7 mouse cellular contexts compared by ENCODE assay signal in the genomic region with DNA sequence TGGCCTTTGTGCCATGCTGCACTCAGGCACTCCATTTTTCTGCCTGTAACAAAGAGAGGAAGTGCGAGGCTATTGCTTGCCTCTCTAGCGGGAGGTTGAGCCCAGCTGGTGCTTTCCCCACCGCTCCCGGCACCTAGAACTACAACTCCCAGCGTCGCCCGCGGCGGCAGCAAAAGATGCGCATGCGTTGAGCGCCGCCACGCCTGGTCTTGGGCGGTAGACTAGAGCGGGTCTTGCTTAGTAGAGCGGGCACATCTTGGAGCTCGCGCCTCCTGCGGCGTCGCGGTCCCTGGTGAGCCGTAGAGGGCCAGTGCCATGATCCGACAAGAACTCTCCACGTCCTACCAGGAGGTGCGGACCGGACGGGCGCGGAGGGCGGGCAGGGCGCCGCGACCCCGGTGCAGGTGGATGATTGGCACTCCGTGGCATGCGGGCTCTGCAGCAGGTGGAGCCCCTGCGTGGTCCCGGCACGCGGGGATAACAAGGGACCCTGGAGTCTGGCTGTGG. TPM values are rescaled to one million over a fixed set of nuclear protein-coding genes. Genes with fewer than 3 reads are reported as not detected.
DNase-seq lines count a peak whose midpoint lies in the region; ATAC-seq and TF ChIP-seq lines count a peak whose summit lies in the region.

Tmem206 (plus strand) TSS at position 187 of the 507 bp plus-strand sequence.

- peak within 1 kb of the TSS; percentile 71 for H3K27ac ChIP-seq in intestine, postnatal 0 days (ENCODE audit: low read depth, low read length)
- H3K27ac ChIP-seq in midbrain, embryonic 12.5 days (replicated peaks) = peak within 1 kb of the TSS; percentile 76
- no peak within 1 kb of the TSS for H3K27ac ChIP-seq in small intestine, adult 2 months (ENCODE audit: insufficient read depth, low read depth, low read length)

- TF ChIP-seq POLR2A in small intestine, adult 2 months (IDR thresholded peaks at IDR 0.05; ENCODE audit: low read depth, low read length) = peak; percentile 85

- WGBS in intestine, postnatal 0 days = under 1% methylated on average over 36 of the region's 42 CpGs
- WGBS in midbrain, embryonic 12.5 days = under 1% methylated on average over 35 of the region's 42 CpGs
- under 1% methylated on average over 42 of the region's 42 CpGs for WGBS in small intestine, adult 2 months

- H3K36me3 ChIP-seq in intestine, postnatal 0 days (ENCODE audit: control insufficient read depth, insufficient read depth) = no peaks in the 10 kb centered on the region
- peaks cover 8% of the 10 kb centered on the region; the same call in 1 of the 2 replicates for H3K36me3 ChIP-seq in midbrain, embryonic 12.5 days
- H3K36me3 ChIP-seq in small intestine, adult 2 months (ENCODE audit: control insufficient read depth, insufficient read depth, low read length) = no peaks in the 10 kb centered on the region

- no peaks in the 10 kb centered on the region for H3K27me3 ChIP-seq in intestine, postnatal 0 days (replicated peaks; ENCODE audit: control insufficient read depth, insufficient read depth, low read length)
- no peaks in the 10 kb centered on the region for H3K27me3 ChIP-seq in midbrain, embryonic 12.5 days
- H3K27me3 ChIP-seq in small intestine, adult 2 months (ENCODE audit: control insufficient read depth, insufficient read depth, low read length) = no peaks in the 10 kb centered on the region

- peak; percentile 96 for DNase-seq in adrenal gland, adult 2 months
- peak; percentile 94 for DNase-seq in embryo, embryonic 11.5 days (ENCODE audit: low read depth, low spot score)
- peak; percentile 87 to 94 for DNase-seq in gastrocnemius, postnatal 4 days (ENCODE audit: low spot score in 2 of 2)
- DNase-seq in left cerebral cortex, postnatal 4 days = peak; percentile 96

- H3K9me3 ChIP-seq in intestine, postnatal 0 days (ENCODE audit: control insufficient read depth) = no peaks in the 10 kb centered on the region
- H3K9me3 ChIP-seq in midbrain, embryonic 12.5 days = no peaks in the 10 kb centered on the region

- H3K4me2 ChIP-seq in intestine, postnatal 0 days (replicated peaks; ENCODE audit: low read depth) = peak within 1 kb of the TSS; percentile 99
- H3K4me2 ChIP-seq in midbrain, embryonic 12.5 days (replicated peaks) = peak within 1 kb of the TSS; percentile 83

- intact Hi-C loops in left cerebral cortex, postnatal 4 days (cut with DNase I) = no loop called here

- peak within 1 kb of the TSS; percentile 69 for H3K9ac ChIP-seq in intestine, postnatal 0 days (ENCODE audit: low read depth, low read length)
- peak within 1 kb of the TSS; percentile 81 for H3K9ac ChIP-seq in midbrain, embryonic 12.5 days (replicated peaks)

- peaks cover 10% of the 10 kb centered on the region; the same call in 1 of the 2 replicates for H3K4me1 ChIP-seq in intestine, postnatal 0 days (replicated peaks; ENCODE audit: control insufficient read depth, insufficient read depth, low read length)
- peaks cover 27% of the 10 kb centered on the region for H3K4me1 ChIP-seq in midbrain, embryonic 12.5 days
- H3K4me1 ChIP-seq in small intestine, adult 2 months (ENCODE audit: control insufficient read depth, insufficient read depth, insufficient read length, low read length) = peaks cover 20% of the 10 kb centered on the region; the same call in 1 of the 2 replicates

- peak; percentile 82 for ATAC-seq in intestine, postnatal 0 days
- ATAC-seq in midbrain, embryonic 12.5 days (ENCODE audit: low FRiP score, low read depth) = peak; percentile 96

- H3K4me3 ChIP-seq in intestine, postnatal 0 days (ENCODE audit: low read depth, low read length) = peak within 1 kb of the TSS; percentile 81
- H3K4me3 ChIP-seq in midbrain, embryonic 12.5 days = peak within 1 kb of the TSS; percentile 73
- H3K4me3 ChIP-seq in small intestine, adult 2 months (ENCODE audit: low read depth, low read length) = peak within 1 kb of the TSS; percentile 81

- 0 out of 2 replicates have a peak, but pooled peaks have one; percentile 22 for TF ChIP-seq CTCF in intestine, postnatal 0 days (IDR thresholded peaks at IDR 0.05; ENCODE audit: low read depth)
- TF ChIP-seq CTCF in small intestine, adult 2 months (IDR thresholded peaks at IDR 0.05; ENCODE audit: extremely low read depth, insufficient read length, insufficient replicate concordance, low read depth, low read length) = no peak

RNA-seq across cellular contexts. Expression of gene Tmem206, which starts in this region (rescaled TPM):
- total RNA-seq in adrenal gland, adult 2 months (2021) = 1 to 10 TPM; 4.2 to 7.4 TPM
- 4.0 and 4.1 TPM in 2 replicates for polyA plus RNA-seq in adrenal gland, adult 2 months (2012; rRNA removed)
- total RNA-seq in gastrocnemius, postnatal 4 days (2021) = 1 to 10 TPM; 4.6 to 6.3 TPM
- polyA plus RNA-seq in intestine, postnatal 0 days (2015; fragmentation: Nextera tagmentation; extraction: Ambion mirVana) = 14.6 and 15.4 TPM in 2 replicates
- total RNA-seq in left cerebral cortex, postnatal 4 days (2021) = 10 to 100 TPM; 18.1 to 19.5 TPM
- polyA plus RNA-seq in midbrain, embryonic 12.5 days (2016; fragmentation: Nextera tagmentation; extraction: Ambion mirVana) = 39.3 and 39.6 TPM in 2 replicates
- 2.2 and 2.7 TPM in 2 replicates for polyA plus RNA-seq in small intestine, adult 2 months (2012; rRNA removed)
